Mouse (Mus musculus) MEL (cell line): ENCODE data around the gene Chdh. TPM values are rescaled to one million over a fixed set of nuclear protein-coding genes. Genes with fewer than 3 reads are reported as not detected.

Experiments used
- DNase-seq: peaks from one replicate; pipeline ENCODE4 v3.0.0; 2011; ENCODE audit warnings: low read depth, low spot score
- H3K27ac ChIP-seq: 2 replicates; pipeline ENCODE4 v1.5.1; 2012; ENCODE audit warnings: low read depth, mild to moderate bottlenecking, control low read depth, low read length, moderate library complexity; ENCODE audit not compliant: control insufficient read depth
- H3K27me3 ChIP-seq, 2 experiments: fragments of 150-350 bp in 1 of 2; sonication (generic) in 1 of 2; 2 replicates each; pipeline ENCODE4 v1.6.1; 2012; ENCODE audit warnings: low read length in 2 of 2, mild to moderate bottlenecking in 2 of 2, improper control_type of control experiment in 1 of 2, moderate library complexity in 1 of 2; ENCODE audit not compliant: insufficient read depth in 2 of 2, control insufficient read depth in 1 of 2
- H3K36me3 ChIP-seq, 2 experiments: 2 replicates each; pipeline ENCODE4 v1.6.1; 2012 to 2014; ENCODE audit warnings: low read length in 2 of 2, improper control_type of control experiment in 1 of 2, inconsistent platforms in 1 of 2, mild to moderate bottlenecking in 1 of 2; ENCODE audit not compliant: insufficient read depth in 2 of 2, control insufficient read depth in 1 of 2
- H3K4me1 ChIP-seq, 2 experiments: fragments of 150-350 bp in 1 of 2; sonication (generic) in 1 of 2; 2 replicates each; pipeline ENCODE4 v1.6.1; 2012; ENCODE audit warnings: low read length in 2 of 2, improper control_type of control experiment in 1 of 2, mild to moderate bottlenecking in 1 of 2; ENCODE audit not compliant: insufficient read depth in 2 of 2, control insufficient read depth in 1 of 2
- H3K4me3 ChIP-seq, 2 experiments: fragments of 150-350 bp in 1 of 2; sonication (generic) in 1 of 2; 2 replicates each; pipeline ENCODE4 v1.5.1; 2012; ENCODE audit warnings: low read depth in 2 of 2, low read length in 2 of 2, mild to moderate bottlenecking in 2 of 2, moderate library complexity in 2 of 2, control low read depth in 1 of 2, improper control_type of control experiment in 1 of 2; ENCODE audit not compliant: control insufficient read depth in 1 of 2, insufficient read depth in 1 of 2
- H3K79me2 ChIP-seq: 2 replicates; pipeline ENCODE4 v1.6.1; 2012; ENCODE audit warnings: mild to moderate bottlenecking, low read length, moderate library complexity; ENCODE audit not compliant: control insufficient read depth, poor library complexity, insufficient read depth
- H3K9ac ChIP-seq: 2 replicates; pipeline ENCODE4 v1.6.1; 2012; ENCODE audit warnings: low read depth, mild to moderate bottlenecking, control low read depth, low read length, moderate library complexity; ENCODE audit not compliant: control insufficient read depth, poor library complexity, severe bottlenecking
- H3K9me3 ChIP-seq: fragments of 150-350 bp; sonication (generic); replicated peaks from 2 replicates; pipeline ENCODE4 v1.6.1; 2012; ENCODE audit warnings: mild to moderate bottlenecking, low read length, improper control_type of control experiment, moderate library complexity; ENCODE audit not compliant: insufficient read depth
- BHLHE40 ChIP-seq: IDR thresholded peaks from 2 replicates; pipeline ENCODE4 v1.6.1; 2012; ENCODE audit warnings: low read depth, mild to moderate bottlenecking, inconsistent platforms, low read length, improper control_type of control experiment, borderline replicate concordance
- CHD1 ChIP-seq: IDR thresholded peaks from 2 replicates; pipeline ENCODE4 v1.6.1; 2012; ENCODE audit warnings: low read depth, mild to moderate bottlenecking, inconsistent platforms, low read length, improper control_type of control experiment
- ELF1 ChIP-seq: IDR thresholded peaks from 2 replicates; pipeline ENCODE4 v1.6.1; 2014; ENCODE audit warnings: low read depth, mild to moderate bottlenecking, inconsistent platforms, low read length, improper control_type of control experiment, moderate library complexity
- JUND ChIP-seq: IDR thresholded peaks from 2 replicates; pipeline ENCODE4 v1.6.1; 2011; ENCODE audit warnings: low read depth, mild to moderate bottlenecking, improper control_type of control experiment, low read length
- KAT2A ChIP-seq: conservative IDR thresholded peaks from 2 replicates; pipeline ENCODE4 v1.6.1; 2012; ENCODE audit warnings: low read depth, low read length, improper control_type of control experiment, inconsistent platforms
- MAX ChIP-seq: IDR thresholded peaks from 2 replicates; pipeline ENCODE4 v1.6.1; 2011; ENCODE audit warnings: low read length, improper control_type of control experiment
- MYC ChIP-seq: IDR thresholded peaks from 2 replicates; pipeline ENCODE4 v1.6.1; 2011; ENCODE audit warnings: low read depth, mild to moderate bottlenecking, low read length, improper control_type of control experiment, moderate library complexity
- NRF1 ChIP-seq: IDR thresholded peaks from 2 replicates; pipeline ENCODE4 v1.6.1; 2014; ENCODE audit warnings: low read depth, mild to moderate bottlenecking, inconsistent platforms, low read length, improper control_type of control experiment, moderate library complexity; ENCODE audit not compliant: poor library complexity, insufficient read depth, severe bottlenecking
- POLR2A ChIP-seq, 2 experiments: IDR thresholded peaks; 2 replicates each; pipeline ENCODE4 v1.6.1; 2011 to 2012; ENCODE audit warnings: low read length in 2 of 2, mild to moderate bottlenecking in 2 of 2, control low read depth in 1 of 2, improper control_type of control experiment in 1 of 2, low read depth in 1 of 2, moderate library complexity in 1 of 2; ENCODE audit not compliant: control insufficient read depth in 1 of 2, insufficient read depth in 1 of 2, poor library complexity in 1 of 2
- POLR2AphosphoS5 ChIP-seq: IDR thresholded peaks from 2 replicates; pipeline ENCODE4 v1.6.1; 2012; ENCODE audit warnings: low read depth, borderline replicate concordance, mild to moderate bottlenecking, inconsistent platforms, low read length, moderate library complexity, mixed read lengths
- SIN3A ChIP-seq: IDR thresholded peaks from 2 replicates; pipeline ENCODE4 v1.6.1; 2012; ENCODE audit warnings: low read length, improper control_type of control experiment, inconsistent platforms
- SMC3 ChIP-seq: IDR thresholded peaks from 2 replicates; pipeline ENCODE4 v1.6.1; 2011; ENCODE audit warnings: low read depth, low read length, improper control_type of control experiment
- TCF12 ChIP-seq: IDR thresholded peaks from 2 replicates; pipeline ENCODE4 v1.6.1; 2014; ENCODE audit warnings: low read depth, mild to moderate bottlenecking, inconsistent platforms, low read length, improper control_type of control experiment, moderate library complexity
- UBTF ChIP-seq: IDR thresholded peaks from 2 replicates; pipeline ENCODE4 v1.6.1; 2012; ENCODE audit warnings: low read depth, mild to moderate bottlenecking, inconsistent platforms, low read length, improper control_type of control experiment, moderate library complexity, borderline replicate concordance; ENCODE audit not compliant: insufficient read depth
- ZMIZ1 ChIP-seq: IDR thresholded peaks from 2 replicates; pipeline ENCODE4 v1.6.1; 2012; ENCODE audit warnings: low read depth, mild to moderate bottlenecking, inconsistent platforms, low read length, improper control_type of control experiment, moderate library complexity
- ZNF384 ChIP-seq: IDR thresholded peaks from 2 replicates; pipeline ENCODE4 v1.6.1; 2012; ENCODE audit warnings: low read depth, mild to moderate bottlenecking, inconsistent platforms, low read length, improper control_type of control experiment
- polyA plus RNA-seq, 2 experiments: library from polyadenylated mRNA; stranded (reverse) in 1 of 2; unstranded in 1 of 2; fragments of >175 nt in 1 of 2; fragments of >200 nt in 1 of 2; gene quantifications; 2 replicates each; pipeline versions ENCODE4 v1.2.1 to v1.2.4; 2012; ENCODE audit warnings: low replicate concordance in 2 of 2, low read depth in 1 of 2; ENCODE audit not compliant: insufficient read length in 2 of 2, insufficient read depth in 1 of 2, missing spikeins in 1 of 2
- total RNA-seq: library from RNA; depleted of rRNA; stranded (reverse); fragments of 300-350 nt; gene quantifications from 2 replicates; pipeline ENCODE4 v1.2.3, GENCODE M21; 2012

Gene Chdh
- total and polyA plus RNA-seq, 3 experiments, result not detected

GRCm38 (mm10) chr14:30018846-30019245 lies 10.0 kb downstream of the Chdh start:
- no peaks in the 10 kb centered on the region; a peak in 1 of 4 replicates for H3K27me3 ChIP-seq
- H3K79me2 ChIP-seq, result no peaks in the 10 kb centered on the region
- H3K36me3 ChIP-seq, result no peaks in the 10 kb centered on the region
- TF ChIP-seq POLR2AphosphoS5 (no peak), ZNF384 (no peak), BHLHE40 (no peak), CHD1 (no peak), TCF12 (no peak), NRF1 (no peak), ELF1 (no peak), ZMIZ1 (no peak), MAX (no peak), KAT2A (no peak), POLR2A (IDR thresholded peaks at IDR 0.05; ENCODE audit: control insufficient read depth in 1 of 2, insufficient read depth in 1 of 2, low read depth in 1 of 2, low read length in 2 of 2, poor library complexity in 1 of 2) (no peak)
- H3K4me1 ChIP-seq, result no peaks in the 10 kb centered on the region
- no peaks in the 10 kb centered on the region for H3K9me3 ChIP-seq
- no peak overlapping the region for H3K4me3 ChIP-seq
- H3K9ac ChIP-seq, result no peak overlapping the region
- no peak for DNase-seq
- no peak overlapping the region for H3K27ac ChIP-seq

- H3K4me3 ChIP-seq, result no peak overlapping the region
- DNase-seq, result no peak
Measured at GRCm38 (mm10) chr14:30019375-30019774, 10.6 kb downstream of the Chdh start.

More at GRCm38 (mm10) chr14:30019375-30019774, 10.6 kb downstream of the Chdh start:
- Histone ChIP-seq H3K4me1 (no peaks in the 10 kb centered on the region), H3K79me2 (no peaks in the 10 kb centered on the region), H3K36me3 (peaks cover 0 to under 1% of the 10 kb centered on the region in 2 experiments; a peak in 1 of 4 replicates), H3K27ac (no peak overlapping the region), H3K27me3 (no peaks in the 10 kb centered on the region; a peak in 1 of 4 replicates), H3K9me3 (no peaks in the 10 kb centered on the region), H3K9ac (no peak overlapping the region)
- TF ChIP-seq SIN3A (no peak), MYC (no peak), ZMIZ1 (no peak), UBTF (no peak), ZNF384 (no peak), SMC3 (no peak), JUND (no peak), ELF1 (no peak), POLR2AphosphoS5 (no peak)
